Mouse (Mus musculus) heart, postnatal 0 days (tissue): ENCODE data around the gene Crygc.

ENCODE experiments used
- CTCF ChIP-seq: IDR thresholded peaks from 2 replicates; pipeline ENCODE4 v1.5.1; 2016; ENCODE audit warnings: antibody characterized with exemption, control low read depth, low read depth
- EP300 ChIP-seq: IDR thresholded peaks from 2 replicates; pipeline ENCODE4 v1.6.1; 2016; ENCODE audit warnings: antibody characterized with exemption, low read depth

DNA sequence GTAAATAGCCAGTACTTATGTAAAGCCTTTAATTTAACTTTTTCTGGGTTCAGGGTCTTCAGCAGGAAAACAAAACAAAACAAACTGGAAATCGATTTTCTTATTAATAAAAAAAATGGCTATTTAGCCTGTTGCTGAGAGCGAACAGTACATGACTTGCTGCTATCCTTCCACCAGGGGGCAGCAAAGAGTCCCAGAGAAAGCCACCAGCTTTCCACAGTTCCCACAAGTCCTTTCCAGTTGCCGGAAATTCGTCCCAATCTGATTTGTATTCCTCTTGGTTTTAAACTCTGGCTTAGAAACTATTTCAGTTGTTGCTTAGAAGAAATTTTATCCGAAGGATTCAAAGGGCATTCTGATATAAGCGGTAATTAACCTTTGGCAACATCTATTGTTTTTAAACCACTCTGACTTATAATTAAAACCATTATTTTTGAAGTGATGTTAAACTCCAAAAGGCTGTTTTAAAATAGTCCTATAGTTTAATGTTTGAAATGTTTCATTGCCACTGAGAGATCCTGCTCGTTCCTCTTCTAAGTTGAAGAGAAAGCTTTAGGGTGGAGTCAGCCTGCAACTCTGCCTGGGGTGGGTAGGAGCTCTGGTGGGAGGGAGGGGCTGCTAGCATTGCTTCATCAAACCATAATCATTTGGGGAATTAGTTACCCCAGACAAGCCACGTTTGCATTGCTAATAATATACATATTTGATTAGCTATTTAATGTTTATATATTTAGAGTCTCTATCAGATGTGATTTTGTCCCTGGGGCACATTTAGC is 38.7 kb upstream of the Crygc start:
- TF ChIP-seq CTCF, result peak; percentile 89
- TF ChIP-seq EP300, result no peak
